15 mouse cellular contexts compared by ENCODE assay signal in genomic region chr17:46691390-46691789, GRCm38 (mm10).
"Had no signal": no experiment of that assay in that cellular context is flagged by ENCODE, and none has a peak within 500 bp of the region (broad histone marks: within the 10 kb centered on the region; RNA-seq: fewer than 3 reads in every experiment).

No protein-coding gene starts in this region.

- H3K4me2 ChIP-seq: lung, embryonic 15.5 days; midbrain, embryonic 11.5 days; midbrain, embryonic 15.5 days had no signal

- H3K4me1 ChIP-seq: limb, embryonic 10.5 days; lung, embryonic 15.5 days; midbrain, embryonic 15.5 days had no signal

- H3K27me3 ChIP-seq: liver, embryonic 15.5 days; lung, embryonic 15.5 days; megakaryocyte, embryonic 14.5 days; midbrain, embryonic 15.5 days had no signal

- H3K27ac ChIP-seq: left cerebral cortex, adult 2 months; limb, embryonic 10.5 days; lung, embryonic 15.5 days; macrophage; midbrain, embryonic 15.5 days had no signal

- H3K9me3 ChIP-seq: limb, embryonic 10.5 days; liver, embryonic 15.5 days; lung, embryonic 15.5 days; megakaryocyte, embryonic 14.5 days; midbrain, embryonic 15.5 days had no signal

- DNase-seq: kidney, adult 8-10 months; kidney, postnatal 25 days; lung, postnatal 14 days; right cerebral cortex, adult 18-20 months; right cerebral cortex, postnatal 25 days; thymus, adult 2 months; thymus, postnatal 36 days had no signal

- ATAC-seq: midbrain, embryonic 15.5 days had no signal

- H3K9ac ChIP-seq: liver, embryonic 15.5 days; lung, embryonic 15.5 days; midbrain, embryonic 15.5 days had no signal

- H3K4me3 ChIP-seq: left cerebral cortex, adult 2 months; limb, embryonic 10.5 days; liver, embryonic 15.5 days; lung, embryonic 15.5 days; megakaryocyte, embryonic 14.5 days; midbrain, embryonic 15.5 days had no signal
